Mouse (Mus musculus): ENCODE data around the gene E2f8. TPM values are rescaled to one million over a fixed set of nuclear protein-coding genes. Genes with fewer than 3 reads are reported as not detected.

Gene E2f8
- total and polyA plus RNA-seq, 3 experiments: 2.6 to 17.1 (median 3.8) TPM

- dilution Hi-C loops (cut with MboI; ENCODE audit: extremely low pct_ligation_motif_present, extremely low pct_unique_long_range_greater_than_20kb, low sequenced_read_pairs): no loop called here
- H3K4me3 ChIP-seq (replicated peaks in 1 of 3; ENCODE audit: low read depth in 2 of 3, low read length in 2 of 3, poor library complexity in 1 of 3): no peak overlapping the region
- H3K4me1 ChIP-seq (ENCODE audit: control insufficient read depth in 1 of 2, insufficient read depth in 2 of 2): peaks cover 4 to 10% of the 10 kb centered on the region in 2 experiments; a peak in 3 of 4 replicates
- no peaks in the 10 kb centered on the region for H3K36me3 ChIP-seq (replicated peaks in 1 of 2; ENCODE audit: control insufficient read depth in 1 of 2, insufficient read depth in 1 of 2, low read length in 1 of 2)
- no peaks in the 10 kb centered on the region; the same call in 1 of the 2 replicates for H3K79me2 ChIP-seq (replicated peaks; ENCODE audit: control insufficient read depth, extremely low read depth, insufficient read depth, poor library complexity, severe bottlenecking)
- no peak overlapping the region for H3K27ac ChIP-seq (ENCODE audit: insufficient read depth, low read depth)
- no peaks in the 10 kb centered on the region for H3K9me3 ChIP-seq (replicated peaks; ENCODE audit: low read length)
- H3K9ac ChIP-seq (ENCODE audit: insufficient read depth, low read depth): no peak overlapping the region
- in situ Hi-C loops (cut with MboI; ENCODE audit: low pct_ligation_motif_present, low pct_unique_long_range_greater_than_20kb, low sequenced_read_pairs): no loop called here
- DNase-seq (ENCODE audit: extremely low read depth): no peak
- H3K27me3 ChIP-seq (replicated peaks): peaks cover 70% of the 10 kb centered on the region
- H3K4me2 ChIP-seq (ENCODE audit: insufficient read depth, low read depth, poor library complexity, severe bottlenecking): no peak overlapping the region
- no peak for TF ChIP-seq MXI1 (IDR thresholded peaks at IDR 0.05; ENCODE audit: low read depth, low read length)
These were observed 2.8 kb upstream of the E2f8 start for GRCm38 (mm10) chr7:48884266-48884611.

- in situ Hi-C loops (cut with MboI; ENCODE audit: low pct_ligation_motif_present, low pct_unique_long_range_greater_than_20kb, low sequenced_read_pairs): no loop called here
- Histone ChIP-seq H3K27me3 (replicated peaks) (peaks cover 67% of the 10 kb centered on the region), H3K9ac (ENCODE audit: insufficient read depth, low read depth) (no peak overlapping the region), H3K27ac (ENCODE audit: insufficient read depth, low read depth) (no peak overlapping the region), H3K4me2 (ENCODE audit: insufficient read depth, low read depth, poor library complexity, severe bottlenecking) (no peak overlapping the region), H3K9me3 (replicated peaks; ENCODE audit: low read length) (no peaks in the 10 kb centered on the region), H3K36me3 (replicated peaks in 1 of 2; ENCODE audit: control insufficient read depth in 1 of 2, insufficient read depth in 1 of 2, low read length in 1 of 2) (peaks cover 0 to 3% of the 10 kb centered on the region in 2 experiments), H3K79me2 (replicated peaks; ENCODE audit: control insufficient read depth, extremely low read depth, insufficient read depth, poor library complexity, severe bottlenecking) (no peaks in the 10 kb centered on the region; the same call in 1 of the 2 replicates), H3K4me3 (replicated peaks in 1 of 3; ENCODE audit: low read depth in 2 of 3, low read length in 2 of 3, poor library complexity in 1 of 3) (no peak overlapping the region), H3K4me1 (ENCODE audit: control insufficient read depth in 1 of 2, insufficient read depth in 2 of 2) (peaks cover 4 to 13% of the 10 kb centered on the region in 2 experiments; a peak in 3 of 4 replicates)
- no peak for TF ChIP-seq ELF1 (IDR thresholded peaks at IDR 0.05; ENCODE audit: low read depth, low read length)
- no peak for TF ChIP-seq JUN (IDR thresholded peaks at IDR 0.05; ENCODE audit: insufficient read depth, low read depth, low read length)
- no peak for TF ChIP-seq SMC3 (IDR thresholded peaks at IDR 0.05; ENCODE audit: low read depth, low read length)
- no peak for TF ChIP-seq MAZ (IDR thresholded peaks at IDR 0.05; ENCODE audit: low read depth, low read length)
- no peak for TF ChIP-seq MEF2A (IDR thresholded peaks at IDR 0.05; ENCODE audit: borderline replicate concordance, low read depth, low read length)
- TF ChIP-seq JUND (conservative IDR thresholded peaks at IDR 0.05; ENCODE audit: low read depth, low read length): no peak
- TF ChIP-seq EP300 (IDR thresholded peaks at IDR 0.05; ENCODE audit: low read length): no peak
- no peak for TF ChIP-seq USF2 (conservative IDR thresholded peaks at IDR 0.05; ENCODE audit: low read depth, low read length)
- no peak for TF ChIP-seq CTCF (conservative IDR thresholded peaks at IDR 0.05 in 1 of 2, IDR thresholded peaks at IDR 0.05 in 1 of 2; ENCODE audit: low read depth in 2 of 2, low read length in 2 of 2)
- TF ChIP-seq SIN3A (IDR thresholded peaks at IDR 0.05; ENCODE audit: low read length): no peak
- no peak for TF ChIP-seq E2F4 (IDR thresholded peaks at IDR 0.05; ENCODE audit: insufficient replicate concordance, low read depth, low read length)
- TF ChIP-seq UBTF (IDR thresholded peaks at IDR 0.05; ENCODE audit: low read depth, low read length): no peak
- TF ChIP-seq GABPA (IDR thresholded peaks at IDR 0.05; ENCODE audit: insufficient replicate concordance, low read depth, low read length): no peak
- TF ChIP-seq HCFC1 (IDR thresholded peaks at IDR 0.05; ENCODE audit: low read depth, low read length): no peak
- no peak for TF ChIP-seq CHD1 (IDR thresholded peaks at IDR 0.05; ENCODE audit: low read depth, low read length)
- no peak for TF ChIP-seq POLR2A (IDR thresholded peaks at IDR 0.05; ENCODE audit: low read depth, low read length)
- no peak for TF ChIP-seq USF1 (IDR thresholded peaks at IDR 0.05; ENCODE audit: low read depth, low read length)
- dilution Hi-C loops (cut with MboI; ENCODE audit: extremely low pct_ligation_motif_present, extremely low pct_unique_long_range_greater_than_20kb, low sequenced_read_pairs): no loop called here
- DNase-seq (ENCODE audit: extremely low read depth): no peak
These were observed 2.3 kb upstream of the E2f8 start for GRCm38 (mm10) chr7:48883525-48884265.

Data from CH12.LX (cell line).